Mouse (Mus musculus): Measurements from ENCODE around the gene Dpep1. TPM values are rescaled to one million over a fixed set of nuclear protein-coding genes. Genes with fewer than 3 reads are reported as not detected.
A peak's percentile ranks its signal among the peaks of the same experiment; 100 is the strongest.
"Not testable (repeated sequence)": the region's sequence is repeated elsewhere in the genome, so short reads cannot be mapped to it uniquely, and the experiment has no call there.

Gene Dpep1
- polyA plus RNA-seq, 1 experiment from 2014 or later: 0.40 TPM

GRCm38 (mm10) chr8:123224278-123225266 lies 38.5 kb downstream of the Dpep1 start, which contains the start of gene Cdk10:
Gene Cdk10, plus strand, starts transcription at chr8:123224842.
- Histone ChIP-seq H3K27me3 (ENCODE audit: control insufficient read depth, insufficient read depth, low read depth, low read length) (no peaks in the 10 kb centered on the region), H3K4me3 (ENCODE audit: low read depth, low read length) (peak within 1 kb of the TSS; percentile 70), H3K9ac (ENCODE audit: low read depth, low read length) (peak within 1 kb of the TSS; percentile 89), H3K4me1 (ENCODE audit: control insufficient read depth, insufficient read depth, low read length) (peaks cover 11% of the 10 kb centered on the region), H3K27ac (ENCODE audit: low read length) (peak within 1 kb of the TSS; percentile 91), H3K4me2 (ENCODE audit: low read length) (peak within 1 kb of the TSS; percentile 99), H3K36me3 (ENCODE audit: control insufficient read depth, insufficient read depth, low read length) (peaks cover 14% of the 10 kb centered on the region), H3K9me3 (replicated peaks; ENCODE audit: control insufficient read depth, low read length, poor library complexity, severe bottlenecking) (no peaks in the 10 kb centered on the region)
- peak; percentile 93 for ATAC-seq
- WGBS: 4% methylated on average over 59 of the region's 59 CpGs

- Histone ChIP-seq H3K4me3 (ENCODE audit: low read depth, low read length) (no peak overlapping the region), H3K27me3 (ENCODE audit: control insufficient read depth, insufficient read depth, low read depth, low read length) (no peaks in the 10 kb centered on the region), H3K4me1 (ENCODE audit: control insufficient read depth, insufficient read depth, low read length) (peaks cover 11% of the 10 kb centered on the region), H3K4me2 (ENCODE audit: low read length) (no peak overlapping the region), H3K36me3 (ENCODE audit: control insufficient read depth, insufficient read depth, low read length) (peaks cover 14% of the 10 kb centered on the region), H3K9ac (ENCODE audit: low read depth, low read length) (no peak overlapping the region), H3K9me3 (replicated peaks; ENCODE audit: control insufficient read depth, low read length, poor library complexity, severe bottlenecking) (no peaks in the 10 kb centered on the region), H3K27ac (ENCODE audit: low read length) (no peak overlapping the region)
- 100% methylated on average over 1 of the region's 1 CpGs for WGBS
- no peak for ATAC-seq
These were observed 42.4 kb downstream of the Dpep1 start for GRCm38 (mm10) chr8:123228416-123228815.

GRCm38 (mm10) chr8:123230326-123230725 lies 44.3 kb downstream of the Dpep1 start:
- 92% methylated on average over 9 of the region's 11 CpGs for WGBS
- Histone ChIP-seq H3K4me1 (ENCODE audit: control insufficient read depth, insufficient read depth, low read length) (peaks cover 12% of the 10 kb centered on the region), H3K36me3 (ENCODE audit: control insufficient read depth, insufficient read depth, low read length) (peaks cover 14% of the 10 kb centered on the region)
- not testable (repeated sequence) for H3K27me3 ChIP-seq (ENCODE audit: control insufficient read depth, insufficient read depth, low read depth, low read length); H3K9ac ChIP-seq (ENCODE audit: low read depth, low read length); H3K4me3 ChIP-seq (ENCODE audit: low read depth, low read length); H3K27ac ChIP-seq (ENCODE audit: low read length); H3K9me3 ChIP-seq (replicated peaks; ENCODE audit: control insufficient read depth, low read length, poor library complexity, severe bottlenecking); H3K4me2 ChIP-seq (ENCODE audit: low read length); ATAC-seq

GRCm38 (mm10) chr8:123231742-123232141 lies 45.7 kb downstream of the Dpep1 start:
- no peak overlapping the region for H3K27ac ChIP-seq (ENCODE audit: low read length)
- no peak overlapping the region for H3K4me3 ChIP-seq (ENCODE audit: low read depth, low read length)
- H3K9me3 ChIP-seq (replicated peaks; ENCODE audit: control insufficient read depth, low read length, poor library complexity, severe bottlenecking): no peaks in the 10 kb centered on the region
- no peak overlapping the region for H3K4me2 ChIP-seq (ENCODE audit: low read length)
- H3K4me1 ChIP-seq (ENCODE audit: control insufficient read depth, insufficient read depth, low read length): peaks cover 19% of the 10 kb centered on the region
- H3K36me3 ChIP-seq (ENCODE audit: control insufficient read depth, insufficient read depth, low read length): peaks cover 14% of the 10 kb centered on the region
- H3K9ac ChIP-seq (ENCODE audit: low read depth, low read length): no peak overlapping the region
- no peaks in the 10 kb centered on the region; the same call in none of the 2 replicates for H3K27me3 ChIP-seq (ENCODE audit: control insufficient read depth, insufficient read depth, low read depth, low read length)
- 54% methylated on average over 5 of the region's 5 CpGs for WGBS
- ATAC-seq: no peak

- Histone ChIP-seq H3K4me2 (ENCODE audit: low read length) (no peak overlapping the region), H3K27ac (ENCODE audit: low read length) (no peak overlapping the region), H3K27me3 (ENCODE audit: control insufficient read depth, insufficient read depth, low read depth, low read length) (no peaks in the 10 kb centered on the region; the same call in none of the 2 replicates), H3K4me3 (ENCODE audit: low read depth, low read length) (no peak overlapping the region), H3K36me3 (ENCODE audit: control insufficient read depth, insufficient read depth, low read length) (peaks cover 14% of the 10 kb centered on the region), H3K9me3 (replicated peaks; ENCODE audit: control insufficient read depth, low read length, poor library complexity, severe bottlenecking) (no peaks in the 10 kb centered on the region), H3K4me1 (ENCODE audit: control insufficient read depth, insufficient read depth, low read length) (peaks cover 19% of the 10 kb centered on the region), H3K9ac (ENCODE audit: low read depth, low read length) (no peak overlapping the region)
- 44% methylated on average over 7 of the region's 7 CpGs for WGBS
- ATAC-seq: no peak
These were observed 46.5 kb downstream of the Dpep1 start for GRCm38 (mm10) chr8:123232553-123232952.

GRCm38 (mm10) chr8:123233300-123233699 lies 47.3 kb downstream of the Dpep1 start:
- Histone ChIP-seq H3K4me1 (ENCODE audit: control insufficient read depth, insufficient read depth, low read length) (peaks cover 19% of the 10 kb centered on the region), H3K27me3 (ENCODE audit: control insufficient read depth, insufficient read depth, low read depth, low read length) (no peaks in the 10 kb centered on the region; the same call in none of the 2 replicates), H3K4me2 (ENCODE audit: low read length) (no peak overlapping the region), H3K27ac (ENCODE audit: low read length) (no peak overlapping the region), H3K36me3 (ENCODE audit: control insufficient read depth, insufficient read depth, low read length) (peaks cover 10% of the 10 kb centered on the region), H3K9ac (ENCODE audit: low read depth, low read length) (no peak overlapping the region), H3K4me3 (ENCODE audit: low read depth, low read length) (no peak overlapping the region), H3K9me3 (replicated peaks; ENCODE audit: control insufficient read depth, low read length, poor library complexity, severe bottlenecking) (no peaks in the 10 kb centered on the region)
- ATAC-seq: no peak
- WGBS: 53% methylated on average over 12 of the region's 13 CpGs

- ATAC-seq: no peak
- Histone ChIP-seq H3K9me3 (replicated peaks; ENCODE audit: control insufficient read depth, low read length, poor library complexity, severe bottlenecking) (no peaks in the 10 kb centered on the region), H3K4me3 (ENCODE audit: low read depth, low read length) (no peak overlapping the region), H3K9ac (ENCODE audit: low read depth, low read length) (no peak overlapping the region), H3K4me1 (ENCODE audit: control insufficient read depth, insufficient read depth, low read length) (peaks cover 19% of the 10 kb centered on the region), H3K4me2 (ENCODE audit: low read length) (no peak overlapping the region), H3K27ac (ENCODE audit: low read length) (no peak overlapping the region), H3K36me3 (ENCODE audit: control insufficient read depth, insufficient read depth, low read length) (peaks cover 7% of the 10 kb centered on the region), H3K27me3 (ENCODE audit: control insufficient read depth, insufficient read depth, low read depth, low read length) (no peaks in the 10 kb centered on the region; the same call in none of the 2 replicates)
- WGBS: 82% methylated on average over 11 of the region's 11 CpGs
These were observed 47.7 kb downstream of the Dpep1 start for GRCm38 (mm10) chr8:123233760-123234159.

- Histone ChIP-seq H3K4me2 (ENCODE audit: low read length) (peak overlapping the region; percentile 79), H3K27ac (ENCODE audit: low read length) (no peak overlapping the region), H3K4me1 (ENCODE audit: control insufficient read depth, insufficient read depth, low read length) (peaks cover 19% of the 10 kb centered on the region), H3K36me3 (ENCODE audit: control insufficient read depth, insufficient read depth, low read length) (no peaks in the 10 kb centered on the region), H3K9me3 (replicated peaks; ENCODE audit: control insufficient read depth, low read length, poor library complexity, severe bottlenecking) (no peaks in the 10 kb centered on the region), H3K9ac (ENCODE audit: low read depth, low read length) (peak overlapping the region; percentile 72), H3K27me3 (ENCODE audit: control insufficient read depth, insufficient read depth, low read depth, low read length) (no peaks in the 10 kb centered on the region; the same call in none of the 2 replicates), H3K4me3 (ENCODE audit: low read depth, low read length) (peak overlapping the region; percentile 49)
- WGBS: 31% methylated on average over 13 of the region's 13 CpGs
- ATAC-seq: peak; percentile 42; the same call in 1 of the 2 replicates
These were observed 49.0 kb downstream of the Dpep1 start for GRCm38 (mm10) chr8:123234918-123235519.

Measured in midbrain, embryonic 16.5 days (tissue).